Mouse (Mus musculus) C2C12 (cell line): ENCODE measurements around the gene Hexim2. TPM values are rescaled to one million over a fixed set of nuclear protein-coding genes. Genes with fewer than 3 reads are reported as not detected.
A peak's percentile ranks its signal among the peaks of the same experiment; 100 is the strongest.

Experiments
- H3K27me3 ChIP-seq: one replicate; pipeline ENCODE4 v1.6.1; 2011; ENCODE audit not compliant: control insufficient read depth, insufficient read depth, insufficient read length
- H3K36me3 ChIP-seq: one replicate; pipeline ENCODE4 v1.6.1; 2011; ENCODE audit not compliant: control insufficient read depth, insufficient read depth
- H3K4me3 ChIP-seq: one replicate; pipeline ENCODE4 v1.5.1; 2011; ENCODE audit warnings: mild to moderate bottlenecking, control low read depth; ENCODE audit not compliant: poor library complexity, insufficient read depth, severe bottlenecking
- H3K79me2 ChIP-seq: one replicate; pipeline ENCODE4 v1.6.1; 2011; ENCODE audit not compliant: control insufficient read depth, insufficient read depth
- H3K79me3 ChIP-seq: one replicate; pipeline ENCODE4 v1.6.1; 2011; ENCODE audit warnings: low read depth, control low read depth
- H3ac ChIP-seq: one replicate; pipeline ENCODE3; 2011; ENCODE audit warnings: low read depth; ENCODE audit not compliant: control insufficient read depth, insufficient read length
- CEBPB ChIP-seq: IDR thresholded peaks from one replicate; pipeline ENCODE4 v1.6.1; 2011; ENCODE audit warnings: low read depth, mild to moderate bottlenecking, control low read depth, moderate library complexity
- CTCF ChIP-seq: IDR thresholded peaks from one replicate; pipeline ENCODE4 v1.5.1; 2011; ENCODE audit not compliant: control insufficient read depth, insufficient read depth, insufficient read length
- FOSL1 ChIP-seq: IDR thresholded peaks from one replicate; pipeline ENCODE4 v1.8.0; 2011; ENCODE audit warnings: mild to moderate bottlenecking, low read length; ENCODE audit not compliant: poor library complexity, insufficient read depth, severe bottlenecking
- MAX ChIP-seq: IDR thresholded peaks from one replicate; pipeline ENCODE4 v1.6.1; 2011; ENCODE audit warnings: mild to moderate bottlenecking, control low read depth
- MYOD1 ChIP-seq: IDR thresholded peaks from one replicate; pipeline ENCODE4 v1.6.1; 2011; ENCODE audit warnings: low read depth; ENCODE audit not compliant: control insufficient read depth, insufficient read length
- MYOG ChIP-seq: IDR thresholded peaks from one replicate; pipeline ENCODE4 v1.6.1; 2011; ENCODE audit not compliant: control insufficient read depth, insufficient read length; ENCODE audit errors: extremely low read depth
- USF1 ChIP-seq: IDR thresholded peaks from one replicate; pipeline ENCODE4 v1.6.1; 2011; ENCODE audit warnings: low read depth, mild to moderate bottlenecking, control low read depth, moderate library complexity
- long read RNA-seq, 2 experiments: library from polyadenylated mRNA; unstranded; transcript quantifications; one replicate each; pipeline ENCODE4 v2.0.0; 2019 to 2020
- polyA plus RNA-seq: library from polyadenylated mRNA; unstranded; fragments of >200 nt; fragmentation: generic; extraction: Trizol; gene quantifications from one replicate; pipeline ENCODE4 v1.2.1, GENCODE M21; 2012; ENCODE audit warnings: missing spikeins

Hexim2 gene
- 3.4 TPM for polyA plus RNA-seq
- long read RNA-seq, experiment 1, partial matches to known transcripts, result 1 of 15 reads
- long read RNA-seq, experiment 1, other reads (novel, unspliced or antisense), result 2 of 15 reads
- long read RNA-seq, experiment 2, transcript Hexim2-201 (3 exons, 1,910 nt), result major isoform, 5 of 15 reads
- long read RNA-seq, experiment 2, transcript Hexim2-202 (3 exons, 1,221 nt), result major isoform, 5 of 15 reads
- long read RNA-seq, experiment 2, partial matches to known transcripts, result 0 of 15 reads
- long read RNA-seq, experiment 2, other reads (novel, unspliced or antisense), result 4 of 15 reads

- H3K4me3 ChIP-seq, result peak within 1 kb of the TSS; percentile 90
- peaks cover 12% of the 10 kb centered on the region for H3K79me3 ChIP-seq
- peak; percentile 33 for TF ChIP-seq MAX
- no peak for TF ChIP-seq MYOD1
- no peak for TF ChIP-seq CEBPB
- no peak for TF ChIP-seq USF1
- TF ChIP-seq FOSL1, result no peak
- no peak for TF ChIP-seq CTCF
- peak within 1 kb of the TSS; percentile 74 for H3ac ChIP-seq
- H3K36me3 ChIP-seq, result peaks cover 8% of the 10 kb centered on the region
- no peaks in the 10 kb centered on the region for H3K27me3 ChIP-seq
- H3K79me2 ChIP-seq, result peaks cover 25% of the 10 kb centered on the region
These were observed at the start of gene Hexim2 for GRCm38 (mm10) chr11:103131701-103132575. Hexim2 (plus strand) TSS chr11:103132429.

- H3K4me3 ChIP-seq, result no peak overlapping the region
- TF ChIP-seq MYOD1 (no peak), MYOG (no peak), MAX (no peak), CTCF (no peak), USF1 (no peak), FOSL1 (no peak), CEBPB (no peak)
- peak overlapping the region; percentile 2 for H3ac ChIP-seq
- peaks cover 22% of the 10 kb centered on the region for H3K79me3 ChIP-seq
- H3K27me3 ChIP-seq, result no peaks in the 10 kb centered on the region
- peaks cover 4% of the 10 kb centered on the region for H3K36me3 ChIP-seq
- peaks cover 44% of the 10 kb centered on the region for H3K79me2 ChIP-seq
These were observed 38.9 kb upstream of the Hexim2 start for GRCm38 (mm10) chr11:103093306-103093705.

- TF ChIP-seq CEBPB (no peak), CTCF (no peak), FOSL1 (peak; percentile 40), MAX (peak; percentile 40)
- no peak overlapping the region for H3K4me3 ChIP-seq
These were observed 38.1 kb upstream of the Hexim2 start for GRCm38 (mm10) chr11:103093862-103094833.

GRCm38 (mm10) chr11:103095107-103095670 lies 37.0 kb upstream of the Hexim2 start:
- no peaks in the 10 kb centered on the region for H3K27me3 ChIP-seq
- no peak overlapping the region for H3K4me3 ChIP-seq
- no peak overlapping the region for H3ac ChIP-seq

More at GRCm38 (mm10) chr11:103093862-103094833, 38.1 kb upstream of the Hexim2 start:
- Histone ChIP-seq H3K27me3 (no peaks in the 10 kb centered on the region), H3K36me3 (peaks cover 9% of the 10 kb centered on the region), H3ac (peak overlapping the region; percentile 18), H3K79me3 (peaks cover 25% of the 10 kb centered on the region), H3K79me2 (peaks cover 52% of the 10 kb centered on the region)

More at GRCm38 (mm10) chr11:103095107-103095670, 37.0 kb upstream of the Hexim2 start:
- no peak for TF ChIP-seq USF1
- TF ChIP-seq CEBPB, result no peak
- no peak for TF ChIP-seq CTCF
- no peak for TF ChIP-seq MYOD1
- no peak for TF ChIP-seq MAX
- TF ChIP-seq FOSL1, result no peak
- no peak for TF ChIP-seq MYOG
- Histone ChIP-seq H3K36me3 (peaks cover 17% of the 10 kb centered on the region), H3K79me3 (peaks cover 30% of the 10 kb centered on the region), H3K79me2 (peaks cover 62% of the 10 kb centered on the region)
